Mouse (Mus musculus) midbrain, postnatal 0 days (tissue): Measurements from ENCODE around the gene Cbr3. TPM values are rescaled to one million over a fixed set of nuclear protein-coding genes. Genes with fewer than 3 reads are reported as not detected.
A peak's percentile ranks its signal among the peaks of the same experiment; 100 is the strongest.

Source experiments
- ATAC-seq: fragments of 200-750 bp; cut with Nextera tagmentation; 2 replicates; pipeline ENCODE4 v1.8.0; 2017; ENCODE audit warnings: moderate number of reproducible peaks, mild to moderate bottlenecking, moderate TSS enrichment, moderate library complexity; ENCODE audit not compliant: low FRiP score
- DNase-seq: peaks from one replicate; pipeline ENCODE4 v3.0.0-alpha.2; 2015; ENCODE audit warnings: low spot score
- H3K27ac ChIP-seq: fragments of 300-500 bp; sonication (generic); 2 replicates; pipeline ENCODE4 v1.5.1; 2014; ENCODE audit warnings: low read depth, mild to moderate bottlenecking, low read length, mixed read lengths
- H3K27me3 ChIP-seq: fragments of 300-500 bp; sonication (generic); 2 replicates; pipeline ENCODE4 v1.6.1; 2014; ENCODE audit warnings: low read length, control low read depth, mixed read lengths; ENCODE audit not compliant: insufficient read depth
- H3K36me3 ChIP-seq: fragments of 300-500 bp; sonication (generic); 2 replicates; pipeline ENCODE4 v1.6.1; 2014; ENCODE audit warnings: low read length, control low read depth, mixed read lengths; ENCODE audit not compliant: insufficient read depth
- H3K4me1 ChIP-seq: fragments of 300-500 bp; sonication (generic); 2 replicates; pipeline ENCODE4 v1.6.1; 2014; ENCODE audit warnings: mild to moderate bottlenecking, control low read depth, antibody characterized with exemption, low read length, mixed read lengths; ENCODE audit not compliant: insufficient read depth
- H3K4me2 ChIP-seq: fragments of 300-500 bp; sonication (generic); 2 replicates; pipeline ENCODE4 v1.6.1; 2014; ENCODE audit warnings: low read depth, mild to moderate bottlenecking, low read length, mixed read lengths; ENCODE audit not compliant: poor library complexity, severe bottlenecking
- H3K4me3 ChIP-seq: fragments of 300-500 bp; sonication (generic); 2 replicates; pipeline ENCODE4 v1.5.1; 2014; ENCODE audit warnings: low read depth, mild to moderate bottlenecking, low read length, moderate library complexity
- H3K9ac ChIP-seq: fragments of 300-500 bp; sonication (generic); replicated peaks from 2 replicates; pipeline ENCODE4 v1.6.1; 2014; ENCODE audit warnings: mild to moderate bottlenecking, low read length, moderate library complexity, mixed read lengths; ENCODE audit not compliant: poor library complexity, severe bottlenecking
- H3K9me3 ChIP-seq: fragments of 300-500 bp; sonication (generic); 2 replicates; pipeline ENCODE4 v1.6.1; 2016; ENCODE audit warnings: low read length, control low read depth
- CTCF ChIP-seq: IDR thresholded peaks from 2 replicates; pipeline ENCODE4 v1.5.1; 2016; ENCODE audit warnings: antibody characterized with exemption, mild to moderate bottlenecking
- WGBS: fragments of 180-500 bp; shearing (Covaris S2); extraction: QIAGEN DNeasy Blood & Tissue Kit; methylation state at CpG from one replicate; pipeline ENCODE4 v1.1.7; 2014; 5-methylcytosine and 5-hydroxymethylcytosine counted together
- polyA plus RNA-seq: library from polyadenylated mRNA; unstranded; fragments of >200 nt; fragmentation: Nextera tagmentation; extraction: Ambion mirVana; gene quantifications from 2 replicates; pipeline ENCODE4 v1.2.1, GENCODE M21; 2015
- total RNA-seq: library from RNA; depleted of rRNA; stranded (reverse); fragments of >200 nt; gene quantifications from 2 replicates; pipeline ENCODE4 v1.2.3, GENCODE M21; 2014

Gene Cbr3
- total and polyA plus RNA-seq, 2 experiments from 2014 or later: 3.6 to 4.0 TPM

- H3K36me3 ChIP-seq: peaks cover 14% of the 10 kb centered on the region; the same call in 1 of the 2 replicates
- WGBS: 58% methylated on average over 7 of the region's 7 CpGs
- H3K27me3 ChIP-seq: no peaks in the 10 kb centered on the region
- H3K4me1 ChIP-seq: peaks cover 5% of the 10 kb centered on the region; the same call in 1 of the 2 replicates
- DNase-seq: no peak
- no peak overlapping the region for H3K27ac ChIP-seq
- no peak overlapping the region; the same call in 1 of the 2 replicates for H3K9ac ChIP-seq
- H3K9me3 ChIP-seq: no peaks in the 10 kb centered on the region
- no peak for ATAC-seq
- H3K4me3 ChIP-seq: peak overlapping the region; percentile 87
- no peak for TF ChIP-seq CTCF
- H3K4me2 ChIP-seq: peak overlapping the region; percentile 82
These were observed 30.0 kb downstream of the Cbr3 start for GRCm38 (mm10) chr16:93712966-93713365.

- DNase-seq (no peak), ATAC-seq (no peak)
- no peak overlapping the region for H3K9ac ChIP-seq
- no peaks in the 10 kb centered on the region for H3K9me3 ChIP-seq
- no peak overlapping the region for H3K27ac ChIP-seq
- no peak overlapping the region for H3K4me2 ChIP-seq
- no peak overlapping the region for H3K4me3 ChIP-seq
- H3K36me3 ChIP-seq: peaks cover 14% of the 10 kb centered on the region; the same call in 1 of the 2 replicates
- H3K4me1 ChIP-seq: peaks cover 5% of the 10 kb centered on the region; the same call in 1 of the 2 replicates
- WGBS: 21% methylated on average over 5 of the region's 5 CpGs
- TF ChIP-seq CTCF: no peak
- H3K27me3 ChIP-seq: no peaks in the 10 kb centered on the region
These were observed 31.4 kb downstream of the Cbr3 start for GRCm38 (mm10) chr16:93714426-93714825.

GRCm38 (mm10) chr16:93715826-93716225 is 32.8 kb downstream of the Cbr3 start:
- DNase-seq (no peak), ATAC-seq (no peak)
- no peak overlapping the region for H3K27ac ChIP-seq
- no peak overlapping the region for H3K4me2 ChIP-seq
- H3K27me3 ChIP-seq: no peaks in the 10 kb centered on the region
- no peak for TF ChIP-seq CTCF
- no peak overlapping the region for H3K4me3 ChIP-seq
- WGBS: 84% methylated on average over 6 of the region's 6 CpGs
- peaks cover 5% of the 10 kb centered on the region; the same call in 1 of the 2 replicates for H3K4me1 ChIP-seq
- H3K9ac ChIP-seq: no peak overlapping the region
- no peaks in the 10 kb centered on the region for H3K9me3 ChIP-seq
- H3K36me3 ChIP-seq: peaks cover 14% of the 10 kb centered on the region; the same call in 1 of the 2 replicates

GRCm38 (mm10) chr16:93717299-93717703 is 34.3 kb downstream of the Cbr3 start:
- Histone ChIP-seq H3K27ac (no peak overlapping the region), H3K4me1 (peaks cover 5% of the 10 kb centered on the region; the same call in 1 of the 2 replicates), H3K9me3 (no peaks in the 10 kb centered on the region), H3K36me3 (peaks cover 14% of the 10 kb centered on the region; the same call in 1 of the 2 replicates), H3K9ac (no peak overlapping the region), H3K27me3 (no peaks in the 10 kb centered on the region), H3K4me2 (no peak overlapping the region), H3K4me3 (no peak overlapping the region)
- 16% methylated on average over 5 of the region's 5 CpGs for WGBS
- DNase-seq (peak; percentile 74), ATAC-seq (peak; percentile 42; the same call in 1 of the 2 replicates)
- no peak for TF ChIP-seq CTCF

- H3K27me3 ChIP-seq: no peaks in the 10 kb centered on the region
- no peaks in the 10 kb centered on the region for H3K9me3 ChIP-seq
- H3K36me3 ChIP-seq: peaks cover 19% of the 10 kb centered on the region
- H3K27ac ChIP-seq: no peak overlapping the region
- H3K4me3 ChIP-seq: no peak overlapping the region
- no peak for DNase-seq
- H3K9ac ChIP-seq: no peak overlapping the region
- H3K4me2 ChIP-seq: no peak overlapping the region
- 87% methylated on average over 5 of the region's 5 CpGs for WGBS
- TF ChIP-seq CTCF: no peak
- no peak for ATAC-seq
- H3K4me1 ChIP-seq: no peaks in the 10 kb centered on the region
These were observed 38.8 kb downstream of the Cbr3 start for GRCm38 (mm10) chr16:93721771-93722170.

- TF ChIP-seq CTCF: no peak
- WGBS: 49% methylated on average over 2 of the region's 2 CpGs
- Histone ChIP-seq H3K27me3 (no peaks in the 10 kb centered on the region), H3K27ac (no peak overlapping the region), H3K36me3 (peaks cover 14% of the 10 kb centered on the region), H3K4me2 (no peak overlapping the region), H3K9me3 (no peaks in the 10 kb centered on the region), H3K9ac (0 out of 2 replicates have a peak overlapping the region, but pooled peaks have one; percentile 1), H3K4me3 (no peak overlapping the region), H3K4me1 (no peaks in the 10 kb centered on the region)
- ATAC-seq (no peak), DNase-seq (no peak)
These were observed 39.5 kb downstream of the Cbr3 start for GRCm38 (mm10) chr16:93722476-93722875.
